Mouse (Mus musculus) liver, adult 2 months (tissue): Measurements from ENCODE around the gene Abcg2.

Experiments
- CTCF ChIP-seq: fragments of 200-500 bp; IDR thresholded peaks from 2 replicates; pipeline ENCODE4 v1.5.1; 2011; ENCODE audit warnings: low read depth, low read length, control low read depth
- POLR2A ChIP-seq: fragments of 200-500 bp; IDR thresholded peaks from 2 replicates; pipeline ENCODE4 v1.6.1; 2011; ENCODE audit warnings: low read length, control low read depth; ENCODE audit not compliant: insufficient read depth; ENCODE audit errors: extremely low read depth

- no peak for TF ChIP-seq POLR2A
- no peak for TF ChIP-seq CTCF
These were observed 24.1 kb downstream of the Abcg2 start for GRCm38 (mm10) chr6:58608422-58608821.
